20 mouse cellular contexts compared by ENCODE assay signal in the genomic region with DNA sequence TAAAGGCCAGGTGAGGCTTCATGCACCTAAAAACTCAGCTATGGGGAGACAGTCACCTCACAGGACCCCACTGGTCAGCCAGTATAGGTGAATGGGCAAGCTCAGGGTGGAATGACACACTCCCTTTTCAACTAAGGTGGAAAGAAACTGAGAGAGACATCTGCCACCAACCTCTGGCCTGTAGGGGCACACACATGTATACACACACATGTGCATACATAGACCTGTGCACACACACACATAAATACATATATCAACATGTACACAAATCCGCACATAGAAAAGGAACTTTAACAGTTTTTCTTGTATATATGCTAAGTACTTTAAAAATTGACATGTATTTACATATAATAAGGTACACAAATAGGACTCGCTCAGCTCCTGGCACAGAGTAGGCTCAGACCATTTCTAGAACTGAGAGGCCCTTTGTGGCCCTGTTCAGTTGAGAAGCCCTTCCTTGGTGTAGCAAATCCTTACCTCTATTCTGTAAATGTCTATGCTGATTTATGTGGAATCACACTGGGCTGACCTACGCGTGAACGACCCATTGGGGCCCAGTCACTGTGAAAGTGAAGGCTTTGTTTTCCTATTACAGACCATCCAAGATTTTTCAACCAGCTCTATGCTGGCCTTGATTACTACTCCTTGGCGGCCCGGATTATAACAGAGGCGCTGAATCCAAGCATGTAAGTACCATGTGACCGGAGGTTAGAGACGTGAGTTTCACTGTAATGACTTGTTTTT. TPM values are rescaled to one million over a fixed set of nuclear protein-coding genes. Genes with fewer than 3 reads are reported as not detected.
DNase-seq lines count a peak whose midpoint lies in the region; ATAC-seq and TF ChIP-seq lines count a peak whose summit lies in the region.
"Had no signal": no experiment of that assay in that cellular context is flagged by ENCODE, and none has a peak within 500 bp of the region (broad histone marks: within the 10 kb centered on the region; RNA-seq: fewer than 3 reads in every experiment).

No protein-coding gene starts in this region.

- no peak for TF ChIP-seq CTCF in layer of hippocampus, adult 2 months (conservative IDR thresholded peaks at IDR 0.05)
- no peak for TF ChIP-seq CTCF in thymus, adult 2 months (IDR thresholded peaks at IDR 0.05; ENCODE audit: borderline replicate concordance, control insufficient read depth, extremely low read depth, insufficient read depth, low read length, poor library complexity)

- no peaks in the 10 kb centered on the region for H3K9me3 ChIP-seq in forebrain, embryonic 12.5 days
- no peaks in the 10 kb centered on the region for H3K9me3 ChIP-seq in hindbrain, embryonic 12.5 days (replicated peaks)
- H3K9me3 ChIP-seq: embryonic facial prominence, embryonic 15.5 days; liver, embryonic 12.5 days; lung, embryonic 15.5 days; midbrain, embryonic 12.5 days had no signal

- 73% methylated on average over 10 of the region's 10 CpGs for whole genome bisulfite sequencing in forebrain, embryonic 12.5 days
- 64% methylated on average over 10 of the region's 10 CpGs for WGBS in hindbrain, embryonic 12.5 days
- 97% methylated on average over 10 of the region's 10 CpGs for WGBS in thymus, adult 2 months

- H3K27me3 ChIP-seq in forebrain, embryonic 12.5 days = no peaks in the 10 kb centered on the region
- no peaks in the 10 kb centered on the region for H3K27me3 ChIP-seq in hindbrain, embryonic 12.5 days
- no peaks in the 10 kb centered on the region for H3K27me3 ChIP-seq in thymus, adult 2 months (ENCODE audit: control insufficient read depth, insufficient read depth, low read length)
- H3K27me3 ChIP-seq: embryonic facial prominence, embryonic 15.5 days; liver, embryonic 12.5 days; lung, embryonic 15.5 days; Patski had no signal

- no peak for TF ChIP-seq POLR2A in thymus, adult 2 months (IDR thresholded peaks at IDR 0.05; ENCODE audit: control insufficient read depth, extremely low read depth, insufficient read depth, low read length, poor library complexity)

- H3K9ac ChIP-seq in forebrain, embryonic 12.5 days = no peak overlapping the region
- no peak overlapping the region for H3K9ac ChIP-seq in hindbrain, embryonic 12.5 days
- H3K9ac ChIP-seq: embryonic facial prominence, embryonic 15.5 days; liver, embryonic 12.5 days; lung, embryonic 15.5 days; midbrain, embryonic 12.5 days had no signal

- peaks cover 12% of the 10 kb centered on the region for H3K4me1 ChIP-seq in forebrain, embryonic 12.5 days
- H3K4me1 ChIP-seq in hindbrain, embryonic 12.5 days = peaks cover 9% of the 10 kb centered on the region; the same call in 1 of the 2 replicates
- peaks cover 3% of the 10 kb centered on the region; the same call in 1 of the 2 replicates for H3K4me1 ChIP-seq in thymus, adult 2 months (replicated peaks; ENCODE audit: control insufficient read depth, insufficient read depth, low read length)
- H3K4me1 ChIP-seq: embryonic facial prominence, embryonic 15.5 days; liver, embryonic 12.5 days had no signal

- no peak overlapping the region for H3K4me2 ChIP-seq in forebrain, embryonic 12.5 days
- H3K4me2 ChIP-seq in hindbrain, embryonic 12.5 days (replicated peaks) = no peak overlapping the region
- H3K4me2 ChIP-seq: embryonic facial prominence, embryonic 15.5 days; liver, embryonic 12.5 days; lung, embryonic 15.5 days; midbrain, embryonic 12.5 days had no signal

- H3K36me3 ChIP-seq in forebrain, embryonic 12.5 days (replicated peaks) = no peaks in the 10 kb centered on the region
- H3K36me3 ChIP-seq in hindbrain, embryonic 12.5 days = no peaks in the 10 kb centered on the region
- no peaks in the 10 kb centered on the region for H3K36me3 ChIP-seq in thymus, adult 2 months (ENCODE audit: control insufficient read depth, insufficient read depth, low read length)
- H3K36me3 ChIP-seq: embryonic facial prominence, embryonic 15.5 days; liver, embryonic 12.5 days; lung, embryonic 15.5 days; midbrain, embryonic 12.5 days had no signal

- no peak for ATAC-seq in forebrain, embryonic 12.5 days (ENCODE audit: low FRiP score)
- peak; percentile 56 for ATAC-seq in hindbrain, embryonic 12.5 days (ENCODE audit: low FRiP score)
- ATAC-seq: intestine, embryonic 16.5 days; liver, embryonic 12.5 days; Patski had no signal

- peak overlapping the region; percentile 65 for H3K27ac ChIP-seq in layer of hippocampus, adult 2 months
- 0 out of 2 replicates have a peak overlapping the region, but pooled peaks have one; percentile 25 for H3K27ac ChIP-seq in forebrain, embryonic 12.5 days
- H3K27ac ChIP-seq in hindbrain, embryonic 12.5 days = no peak overlapping the region
- H3K27ac ChIP-seq in thymus, adult 2 months (ENCODE audit: control insufficient read depth, insufficient read depth, low read length) = no peak overlapping the region
- H3K27ac ChIP-seq: embryonic facial prominence, embryonic 15.5 days; liver, embryonic 12.5 days; lung, embryonic 15.5 days; midbrain, embryonic 12.5 days; stomach, postnatal 0 days had no signal

- no peak overlapping the region for H3K4me3 ChIP-seq in layer of hippocampus, adult 2 months
- H3K4me3 ChIP-seq in forebrain, embryonic 12.5 days (replicated peaks) = no peak overlapping the region
- no peak overlapping the region for H3K4me3 ChIP-seq in hindbrain, embryonic 12.5 days
- H3K4me3 ChIP-seq in thymus, adult 2 months (ENCODE audit: control insufficient read depth, insufficient read depth, low read length) = no peak overlapping the region
- H3K4me3 ChIP-seq: embryonic facial prominence, embryonic 15.5 days; liver, embryonic 12.5 days; lung, embryonic 15.5 days; midbrain, embryonic 12.5 days had no signal

- DNase-seq in layer of hippocampus, adult 2 months (ENCODE audit: low spot score in 2 of 2) = no peak
- no peak for DNase-seq in layer of hippocampus, postnatal 14 days (ENCODE audit: low spot score in 2 of 2)
- DNase-seq in mesoderm, embryonic 11.5 days (ENCODE audit: low read depth, low spot score) = peak; percentile 48
- DNase-seq in kidney, postnatal 25 days = no peak
- DNase-seq in cerebellum, postnatal 4 days (ENCODE audit: low spot score in 2 of 2) = no peak
- DNase-seq in thymus, adult 2 months = no peak
- DNase-seq: B cell, adult 2 months; cerebellum, postnatal 36 days; gastrocnemius, postnatal 25 days; kidney, postnatal 14 days had no signal

RNA-seq across cellular contexts. Expression of gene Gadl1, which starts 34.5 kb away (rescaled TPM):
- under 1 TPM; 0.36 to 0.49 TPM for total RNA-seq in layer of hippocampus, adult 2 months (2021)
- under 1 TPM; 0.09 to 0.41 TPM for total RNA-seq in layer of hippocampus, postnatal 14 days (2021)
- polyA plus RNA-seq in forebrain, embryonic 12.5 days (2016; fragmentation: Nextera tagmentation; extraction: Ambion mirVana) = 0.38 and 0.51 TPM in 2 replicates
- 0.43 and 0.59 TPM in 2 replicates for polyA plus RNA-seq in hindbrain, embryonic 12.5 days (2016; fragmentation: Nextera tagmentation; extraction: Ambion mirVana)
- polyA plus RNA-seq in thymus, adult 2 months (2012; rRNA removed) = 0.05 and 0.11 TPM in 2 replicates
- total RNA-seq: neutrophil, adult 5-6 weeks had no signal

Comparison
In these comparisons a context has a peak if more than half of its experiments do, and no peak if none do; other contexts are left out.
1. H3K27ac ChIP-seq: peak in layer of hippocampus, adult 2 months (single experiment) and forebrain, embryonic 12.5 days (single experiment); none in hindbrain, embryonic 12.5 days (single experiment) and thymus, adult 2 months (single experiment).